Mouse (Mus musculus): Measurements from ENCODE around the gene Aqp1. TPM values are rescaled to one million over a fixed set of nuclear protein-coding genes. Genes with fewer than 3 reads are reported as not detected.

Gene Aqp1
- 18.7 and 22.8 TPM in 2 replicates for polyA plus RNA-seq (2015; fragmentation: Nextera tagmentation; extraction: Ambion mirVana)

GRCm38 (mm10) chr6:55335989-55336514, at the start of gene Aqp1:
Gene Aqp1 (plus strand): TSS chr6:55336432.
- Histone ChIP-seq H3K9me3 (no peaks in the 10 kb centered on the region), H3K4me3 (replicated peaks) (no peak within 1 kb of the TSS), H3K27me3 (replicated peaks) (no peaks in the 10 kb centered on the region), H3K9ac (no peak within 1 kb of the TSS), H3K36me3 (no peaks in the 10 kb centered on the region), H3K4me2 (peak within 1 kb of the TSS; percentile 21; the same call in 1 of the 2 replicates), H3K27ac (peak within 1 kb of the TSS; percentile 52; the same call in 1 of the 2 replicates), H3K4me1 (peaks cover 33% of the 10 kb centered on the region)
- ATAC-seq (ENCODE audit: insufficient read depth, low FRiP score, low read depth) = peak; percentile 72
- WGBS = 13% methylated on average over 12 of the region's 12 CpGs

GRCm38 (mm10) chr6:55288007-55288602, 48.1 kb upstream of the Aqp1 start:
- no peak for ATAC-seq (ENCODE audit: insufficient read depth, low FRiP score, low read depth)
- no peak overlapping the region for H3K4me2 ChIP-seq
- H3K4me3 ChIP-seq (replicated peaks) = no peak overlapping the region
- no peaks in the 10 kb centered on the region for H3K4me1 ChIP-seq
- no peaks in the 10 kb centered on the region for H3K9me3 ChIP-seq
- no peaks in the 10 kb centered on the region for H3K27me3 ChIP-seq (replicated peaks)
- WGBS = 81% methylated on average over 5 of the region's 5 CpGs
- no peak overlapping the region for H3K9ac ChIP-seq
- H3K27ac ChIP-seq = no peak overlapping the region
- no peaks in the 10 kb centered on the region for H3K36me3 ChIP-seq

- 58% methylated on average over 19 of the region's 19 CpGs for WGBS
- Histone ChIP-seq H3K27ac (no peak overlapping the region), H3K9ac (no peak overlapping the region), H3K27me3 (replicated peaks) (no peaks in the 10 kb centered on the region), H3K36me3 (no peaks in the 10 kb centered on the region; the same call in 1 of the 2 replicates), H3K9me3 (no peaks in the 10 kb centered on the region), H3K4me3 (replicated peaks) (no peak overlapping the region), H3K4me1 (no peaks in the 10 kb centered on the region), H3K4me2 (no peak overlapping the region)
- ATAC-seq (ENCODE audit: insufficient read depth, low FRiP score, low read depth) = no peak
Observed at GRCm38 (mm10) chr6:55294549-55295131, 41.6 kb upstream of the Aqp1 start.

- Histone ChIP-seq H3K9me3 (no peaks in the 10 kb centered on the region), H3K27me3 (replicated peaks) (no peaks in the 10 kb centered on the region), H3K4me2 (no peak overlapping the region), H3K9ac (no peak overlapping the region), H3K27ac (no peak overlapping the region), H3K36me3 (no peaks in the 10 kb centered on the region; the same call in 1 of the 2 replicates), H3K4me3 (replicated peaks) (no peak overlapping the region), H3K4me1 (no peaks in the 10 kb centered on the region)
- WGBS = 77% methylated on average over 1 of the region's 1 CpGs
- no peak for ATAC-seq (ENCODE audit: insufficient read depth, low FRiP score, low read depth)
Observed at GRCm38 (mm10) chr6:55295325-55295724, 40.9 kb upstream of the Aqp1 start.

- Histone ChIP-seq H3K9me3 (no peaks in the 10 kb centered on the region), H3K4me1 (no peaks in the 10 kb centered on the region), H3K27me3 (replicated peaks) (no peaks in the 10 kb centered on the region), H3K36me3 (no peaks in the 10 kb centered on the region; the same call in 1 of the 2 replicates), H3K9ac (no peak overlapping the region), H3K27ac (no peak overlapping the region), H3K4me3 (replicated peaks) (no peak overlapping the region), H3K4me2 (no peak overlapping the region)
- ATAC-seq (ENCODE audit: insufficient read depth, low FRiP score, low read depth) = no peak
- WGBS = 76% methylated on average over 8 of the region's 8 CpGs
Observed at GRCm38 (mm10) chr6:55299482-55299881, 36.8 kb upstream of the Aqp1 start.

- Histone ChIP-seq H3K4me2 (no peak overlapping the region), H3K9me3 (no peaks in the 10 kb centered on the region), H3K4me3 (replicated peaks) (no peak overlapping the region), H3K9ac (no peak overlapping the region), H3K27ac (no peak overlapping the region), H3K36me3 (no peaks in the 10 kb centered on the region; the same call in 1 of the 2 replicates), H3K27me3 (replicated peaks) (no peaks in the 10 kb centered on the region), H3K4me1 (no peaks in the 10 kb centered on the region)
- ATAC-seq (ENCODE audit: insufficient read depth, low FRiP score, low read depth) = no peak
- 82% methylated on average over 2 of the region's 2 CpGs for WGBS
Observed at GRCm38 (mm10) chr6:55299917-55300316, 36.3 kb upstream of the Aqp1 start.

GRCm38 (mm10) chr6:55300704-55301103, 35.5 kb upstream of the Aqp1 start:
- Histone ChIP-seq H3K4me3 (replicated peaks) (no peak overlapping the region), H3K4me2 (no peak overlapping the region), H3K36me3 (no peaks in the 10 kb centered on the region; the same call in 1 of the 2 replicates), H3K27ac (no peak overlapping the region), H3K9me3 (no peaks in the 10 kb centered on the region), H3K27me3 (replicated peaks) (no peaks in the 10 kb centered on the region), H3K4me1 (no peaks in the 10 kb centered on the region), H3K9ac (no peak overlapping the region)
- no peak for ATAC-seq (ENCODE audit: insufficient read depth, low FRiP score, low read depth)
- 76% methylated on average over 11 of the region's 11 CpGs for WGBS

GRCm38 (mm10) chr6:55310179-55310578, 26.1 kb upstream of the Aqp1 start:
- Histone ChIP-seq H3K9me3 (no peaks in the 10 kb centered on the region), H3K4me3 (replicated peaks) (no peak overlapping the region), H3K27ac (no peak overlapping the region), H3K27me3 (replicated peaks) (no peaks in the 10 kb centered on the region), H3K36me3 (no peaks in the 10 kb centered on the region), H3K9ac (no peak overlapping the region), H3K4me2 (no peak overlapping the region), H3K4me1 (no peaks in the 10 kb centered on the region)
- ATAC-seq (ENCODE audit: insufficient read depth, low FRiP score, low read depth) = no peak
- 58% methylated on average over 2 of the region's 2 CpGs for WGBS

GRCm38 (mm10) chr6:55311962-55312361, 24.3 kb upstream of the Aqp1 start:
- no peaks in the 10 kb centered on the region for H3K27me3 ChIP-seq (replicated peaks)
- H3K4me3 ChIP-seq (replicated peaks) = no peak overlapping the region
- H3K4me2 ChIP-seq = no peak overlapping the region
- H3K9ac ChIP-seq = no peak overlapping the region
- H3K27ac ChIP-seq = no peak overlapping the region
- H3K9me3 ChIP-seq = no peaks in the 10 kb centered on the region
- ATAC-seq (ENCODE audit: insufficient read depth, low FRiP score, low read depth) = no peak
- no peaks in the 10 kb centered on the region for H3K4me1 ChIP-seq
- WGBS = 57% methylated on average over 5 of the region's 5 CpGs
- H3K36me3 ChIP-seq = no peaks in the 10 kb centered on the region

- Histone ChIP-seq H3K4me2 (no peak overlapping the region), H3K27ac (no peak overlapping the region), H3K27me3 (replicated peaks) (no peaks in the 10 kb centered on the region), H3K9me3 (no peaks in the 10 kb centered on the region), H3K36me3 (no peaks in the 10 kb centered on the region), H3K4me3 (replicated peaks) (no peak overlapping the region), H3K9ac (no peak overlapping the region), H3K4me1 (no peaks in the 10 kb centered on the region)
- peak; percentile 16; the same call in 1 of the 2 replicates for ATAC-seq (ENCODE audit: insufficient read depth, low FRiP score, low read depth)
- 78% methylated on average over 4 of the region's 4 CpGs for WGBS
Observed at GRCm38 (mm10) chr6:55313893-55314292, 22.3 kb upstream of the Aqp1 start.

- Histone ChIP-seq H3K27me3 (replicated peaks) (no peaks in the 10 kb centered on the region), H3K4me1 (peaks cover 3% of the 10 kb centered on the region; the same call in 1 of the 2 replicates), H3K36me3 (no peaks in the 10 kb centered on the region), H3K4me3 (replicated peaks) (no peak overlapping the region), H3K9ac (no peak overlapping the region), H3K4me2 (no peak overlapping the region), H3K9me3 (no peaks in the 10 kb centered on the region), H3K27ac (no peak overlapping the region)
- no peak for ATAC-seq (ENCODE audit: insufficient read depth, low FRiP score, low read depth)
- WGBS = 68% methylated on average over 8 of the region's 8 CpGs
Observed at GRCm38 (mm10) chr6:55314628-55315027, 21.6 kb upstream of the Aqp1 start.

GRCm38 (mm10) chr6:55318597-55318996, 17.6 kb upstream of the Aqp1 start:
- Histone ChIP-seq H3K36me3 (no peaks in the 10 kb centered on the region), H3K4me2 (no peak overlapping the region), H3K4me3 (replicated peaks) (no peak overlapping the region), H3K9me3 (no peaks in the 10 kb centered on the region), H3K27ac (no peak overlapping the region), H3K4me1 (peaks cover 14% of the 10 kb centered on the region; the same call in 1 of the 2 replicates), H3K9ac (no peak overlapping the region), H3K27me3 (replicated peaks) (no peaks in the 10 kb centered on the region)
- ATAC-seq (ENCODE audit: insufficient read depth, low FRiP score, low read depth) = no peak
- WGBS = 88% methylated on average over 3 of the region's 3 CpGs
